Mouse (Mus musculus): ENCODE measurements around the gene Tcf23.

Gene Tcf23

GRCm38 (mm10) chr5:30949654-30950326 is 18.7 kb upstream of the Tcf23 start:
- peak; percentile 94 for DNase-seq (ENCODE audit: low read depth, low spot score)

- DNase-seq (ENCODE audit: low read depth, low spot score) = no peak
Observed at GRCm38 (mm10) chr5:30950451-30950850, 18.0 kb upstream of the Tcf23 start.

- DNase-seq (ENCODE audit: low read depth, low spot score) = no peak
Observed at GRCm38 (mm10) chr5:30950922-30951321, 17.5 kb upstream of the Tcf23 start.

- no peak for DNase-seq (ENCODE audit: low read depth, low spot score)
Observed at GRCm38 (mm10) chr5:30951706-30952105, 16.8 kb upstream of the Tcf23 start.

DNA sequence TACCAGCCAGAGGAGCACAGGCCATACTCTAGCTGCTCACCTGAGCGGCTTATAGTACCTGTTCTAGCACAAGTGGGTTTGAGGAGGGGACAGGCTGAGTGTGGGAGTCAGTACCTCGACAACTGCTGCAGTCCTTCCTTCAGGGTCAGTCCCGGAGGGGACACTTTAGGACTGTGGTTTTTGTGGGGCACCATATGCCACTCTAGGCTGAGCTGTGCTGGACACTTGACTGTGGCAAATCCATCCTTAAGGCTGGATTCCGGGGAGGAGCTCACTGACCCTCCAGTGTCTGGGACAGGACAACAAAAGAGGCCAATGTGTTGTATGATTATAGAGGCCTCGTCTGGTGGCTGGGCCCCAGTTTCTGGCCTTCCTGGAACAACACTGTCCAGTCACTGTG is 15.9 kb upstream of the Tcf23 start:
- DNase-seq (ENCODE audit: low read depth, low spot score) = no peak

DNA sequence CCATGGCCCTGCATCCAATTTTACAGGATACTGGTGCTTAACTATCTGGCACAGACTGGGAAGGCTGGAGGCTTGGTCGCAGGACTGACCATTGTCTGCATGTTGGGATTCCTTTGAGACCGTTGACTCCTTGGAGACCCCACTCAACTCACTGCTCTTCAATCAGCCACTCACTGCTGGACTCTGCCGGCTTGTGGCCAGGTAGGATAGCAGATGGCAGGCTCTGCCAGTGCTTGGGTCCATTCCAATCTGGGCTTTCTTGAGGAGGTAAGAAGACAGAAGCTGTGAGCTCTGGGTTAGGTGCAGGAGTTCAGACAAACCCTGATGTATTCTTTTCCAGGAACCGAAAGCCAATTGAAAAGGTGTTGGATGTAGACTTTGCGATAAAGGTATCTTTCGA is 14.4 kb upstream of the Tcf23 start:
- DNase-seq (ENCODE audit: low read depth, low spot score) = no peak

DNA sequence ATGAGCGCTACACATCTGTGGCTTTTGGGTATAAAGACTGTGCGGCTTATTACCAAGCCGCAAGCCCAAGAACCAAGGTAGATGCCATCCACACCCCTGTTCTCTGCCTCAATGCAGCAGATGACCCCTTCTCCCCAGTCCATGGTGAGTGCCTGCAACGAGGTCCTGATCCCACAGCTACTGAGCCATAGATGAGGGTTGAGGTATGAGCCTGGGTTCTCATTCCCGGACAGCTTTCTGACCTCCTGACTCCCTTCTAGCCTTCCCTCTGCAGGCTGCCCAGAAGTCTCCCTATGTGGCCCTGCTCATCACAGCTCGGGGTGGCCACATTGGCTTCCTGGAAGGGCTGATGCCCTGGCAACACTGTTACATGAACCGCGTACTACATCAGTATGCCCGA is 13.9 kb upstream of the Tcf23 start:
- no peak for DNase-seq (ENCODE audit: low read depth, low spot score)

- DNase-seq (ENCODE audit: low read depth, low spot score) = no peak
Observed at GRCm38 (mm10) chr5:30955751-30956150, 12.7 kb upstream of the Tcf23 start.

GRCm38 (mm10) chr5:30957891-30958290 is 10.6 kb upstream of the Tcf23 start:
- DNase-seq (ENCODE audit: low read depth, low spot score) = no peak

DNA sequence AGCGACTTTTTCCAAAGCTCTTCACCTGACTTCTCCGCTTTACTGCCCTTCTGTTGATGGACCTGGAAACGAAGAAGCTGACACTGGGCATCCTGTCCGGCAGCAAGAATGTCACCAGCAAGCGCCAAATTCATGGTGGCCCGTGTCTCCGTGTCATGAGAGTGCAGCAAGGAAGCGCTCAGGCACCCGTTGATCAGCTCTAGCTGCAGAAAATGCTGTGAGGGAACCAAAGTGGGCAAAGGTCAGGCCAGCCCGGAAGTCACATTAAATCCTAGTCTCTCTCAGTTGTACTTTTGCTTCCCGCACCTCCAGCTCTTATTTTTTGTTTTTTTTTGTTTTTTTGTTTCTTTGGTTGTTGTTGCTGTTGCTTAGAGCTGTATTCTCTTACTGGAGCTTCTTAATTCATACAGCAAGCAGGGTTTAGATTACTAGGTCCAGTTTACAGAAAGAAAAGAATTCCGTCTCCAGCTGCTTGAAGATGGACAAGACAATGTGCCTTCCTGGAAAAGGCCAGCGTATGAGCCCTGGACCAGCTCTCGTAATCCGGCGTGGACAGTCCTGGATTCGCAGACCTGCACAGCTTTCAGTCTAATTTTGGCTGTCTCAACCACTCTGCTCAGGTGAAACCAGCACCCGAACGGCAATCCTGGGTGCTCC is 9.1 kb upstream of the Tcf23 start:
- peak; percentile 15 for DNase-seq (ENCODE audit: low read depth, low spot score)

DNA sequence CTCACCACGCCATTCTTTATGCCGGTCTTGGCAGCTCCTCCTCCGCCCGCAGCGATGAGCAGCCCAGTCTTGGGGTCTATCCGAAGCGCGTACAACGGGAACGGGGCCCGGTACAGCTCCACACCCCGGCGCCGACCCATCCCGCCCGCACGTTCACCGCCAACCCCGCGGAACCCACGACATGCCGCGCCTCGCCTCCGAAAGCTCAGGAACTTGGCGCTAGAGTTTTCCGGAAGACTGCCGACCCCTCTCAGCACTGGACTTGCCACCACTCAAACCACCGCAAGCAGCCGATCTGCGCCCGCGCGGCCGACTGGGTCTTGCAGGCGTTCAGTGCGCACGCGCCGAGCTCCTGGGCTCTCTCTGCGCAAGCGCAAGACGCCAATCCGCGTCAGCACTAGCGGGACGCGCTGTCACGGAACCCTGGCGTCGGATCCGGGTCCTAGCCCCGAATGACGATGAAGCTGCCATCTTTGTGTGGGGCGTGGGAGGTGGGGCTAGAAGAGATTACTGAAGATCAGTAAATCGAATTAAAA is 8.4 kb upstream of the Tcf23 start, which contains the start of gene Preb:
Preb (minus strand) TSS at position 396 of the 536 bp plus-strand sequence.
- DNase-seq (ENCODE audit: low read depth, low spot score) = peak; percentile 98

GRCm38 (mm10) chr5:30960814-30961213 is 7.6 kb upstream of the Tcf23 start:
- DNase-seq (ENCODE audit: low read depth, low spot score) = no peak

- DNase-seq (ENCODE audit: low read depth, low spot score) = peak; percentile 70
Observed at GRCm38 (mm10) chr5:30961545-30962505, 6.6 kb upstream of the Tcf23 start.

DNA sequence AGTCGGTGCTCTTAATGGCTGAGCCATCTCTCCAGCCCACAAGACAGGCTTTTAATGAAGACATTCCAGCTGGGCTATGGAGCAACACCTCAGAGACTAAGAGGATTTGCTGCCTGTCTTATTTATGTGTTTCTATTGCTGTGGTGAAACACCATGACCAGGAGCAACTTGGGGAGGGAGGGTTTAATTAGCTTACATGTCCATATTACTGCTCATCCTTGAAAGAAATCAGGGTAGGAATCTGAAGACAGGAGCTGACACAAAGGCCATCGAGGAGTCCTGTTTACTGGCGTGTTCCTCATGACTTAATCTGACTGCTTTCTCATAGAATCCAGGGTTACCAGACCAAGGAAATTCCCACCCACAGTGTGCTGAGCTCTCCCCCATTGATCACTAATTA is 4.5 kb upstream of the Tcf23 start:
- no peak for DNase-seq (ENCODE audit: low read depth, low spot score)

- no peak for DNase-seq (ENCODE audit: low read depth, low spot score)
Observed at GRCm38 (mm10) chr5:30966189-30966588, 2.3 kb upstream of the Tcf23 start.

DNA sequence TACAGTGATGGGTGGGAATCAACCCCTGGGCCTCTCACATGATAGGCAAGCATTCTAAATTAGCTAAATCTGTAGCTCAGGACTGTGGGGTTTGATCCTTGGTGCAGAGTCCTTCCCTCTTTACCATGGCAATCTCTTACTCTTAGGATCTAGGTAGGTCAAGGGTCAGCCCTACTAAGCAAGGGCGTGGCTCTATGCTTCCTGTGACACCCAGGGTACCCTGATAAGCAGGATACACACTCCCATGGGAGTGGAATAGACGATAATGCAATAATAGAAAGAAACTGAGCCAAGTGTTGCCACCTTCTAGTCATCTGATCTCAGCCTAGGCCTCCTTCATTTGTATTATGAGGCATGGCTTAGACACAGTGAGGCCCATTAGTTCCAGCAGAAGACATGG is 978 bp downstream of the Tcf23 start:
- DNase-seq (ENCODE audit: low read depth, low spot score) = no peak

DNA sequence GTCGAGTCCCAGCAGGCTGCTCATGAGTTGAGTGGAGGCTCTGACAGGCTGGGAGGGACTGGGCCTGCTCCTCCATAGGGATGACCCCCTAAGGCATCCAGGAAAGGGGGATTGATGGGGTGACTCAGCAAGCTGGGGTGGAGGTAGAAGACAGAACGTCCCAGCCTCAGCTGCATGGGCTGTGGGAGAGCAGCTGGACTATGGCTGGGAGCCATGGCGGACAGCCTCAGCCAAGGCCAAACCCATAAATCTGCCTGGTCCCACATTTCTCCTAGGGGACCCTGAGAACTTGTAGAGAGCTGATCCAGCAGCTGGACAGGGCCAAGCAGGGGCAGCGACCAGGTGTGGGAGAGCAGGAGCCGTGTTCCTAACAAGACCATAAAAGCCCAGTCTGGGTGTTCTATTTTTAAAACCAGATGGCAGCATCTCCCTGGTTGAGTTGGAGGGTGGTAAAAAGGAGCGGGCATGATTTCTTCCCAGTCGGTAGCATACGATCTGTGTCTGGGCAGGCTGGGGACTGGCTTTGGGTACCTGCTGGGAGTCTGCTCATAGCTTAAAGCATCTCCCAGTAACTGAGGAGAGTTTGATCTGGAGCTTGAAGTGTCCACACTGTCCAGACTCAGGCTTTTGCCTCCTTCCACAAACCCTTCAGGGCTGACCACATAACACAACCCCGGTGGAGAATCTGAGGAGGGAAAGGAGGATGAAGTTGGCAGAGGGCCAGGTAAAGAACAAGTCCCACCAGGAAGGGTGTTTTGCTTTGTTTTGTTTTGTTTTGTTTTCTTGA is 6.6 kb downstream of the Tcf23 start:
- DNase-seq (ENCODE audit: low read depth, low spot score) = no peak

- DNase-seq (ENCODE audit: low read depth, low spot score) = peak; percentile 23
Observed at GRCm38 (mm10) chr5:30982357-30982756, 13.9 kb downstream of the Tcf23 start.

DNA sequence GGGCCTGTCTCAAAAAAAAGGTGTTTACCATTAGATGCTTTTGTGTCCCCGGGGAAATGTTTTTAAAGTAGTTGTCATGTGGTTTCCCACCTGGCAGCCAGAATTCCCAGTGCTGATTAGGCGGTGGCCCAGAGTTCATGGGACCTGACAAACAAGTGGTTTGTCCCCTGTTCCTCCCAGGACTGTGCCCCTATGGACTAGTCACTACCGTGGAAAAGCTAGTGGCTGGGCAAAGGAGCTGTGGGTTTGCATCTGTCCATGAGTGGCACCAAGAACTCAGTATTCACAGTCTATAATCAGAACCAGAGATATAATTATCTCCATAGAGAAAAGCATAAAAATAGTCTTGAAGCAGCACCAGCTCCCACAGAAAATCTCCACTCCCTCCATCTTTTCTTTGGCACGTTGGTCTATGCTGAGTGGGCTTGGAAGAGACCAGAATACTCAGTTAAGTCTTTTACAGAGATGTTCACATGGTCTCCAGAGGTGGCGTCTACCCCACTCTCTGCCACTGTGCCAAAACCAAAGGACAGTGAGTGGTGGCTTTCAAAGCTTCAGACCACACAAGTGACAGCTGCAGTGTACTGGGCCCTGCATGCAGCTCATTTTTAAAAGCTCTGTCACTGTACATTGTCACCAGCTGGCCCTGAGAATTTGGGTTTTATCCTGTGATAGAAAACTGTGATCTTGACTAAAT is 24.7 kb downstream of the Tcf23 start:
- DNase-seq (ENCODE audit: low read depth, low spot score) = no peak

- DNase-seq (ENCODE audit: low read depth, low spot score) = no peak
Observed at GRCm38 (mm10) chr5:30994074-30994473, 25.6 kb downstream of the Tcf23 start.
